Mouse (Mus musculus): ENCODE results near the gene Soat2. TPM values are rescaled to one million over a fixed set of nuclear protein-coding genes. Genes with fewer than 3 reads are reported as not detected.

The Soat2 gene
- polyA plus RNA-seq (2016; fragmentation: Nextera tagmentation; extraction: Ambion mirVana) = 0.13 and 0.17 TPM in 2 replicates

DNA sequence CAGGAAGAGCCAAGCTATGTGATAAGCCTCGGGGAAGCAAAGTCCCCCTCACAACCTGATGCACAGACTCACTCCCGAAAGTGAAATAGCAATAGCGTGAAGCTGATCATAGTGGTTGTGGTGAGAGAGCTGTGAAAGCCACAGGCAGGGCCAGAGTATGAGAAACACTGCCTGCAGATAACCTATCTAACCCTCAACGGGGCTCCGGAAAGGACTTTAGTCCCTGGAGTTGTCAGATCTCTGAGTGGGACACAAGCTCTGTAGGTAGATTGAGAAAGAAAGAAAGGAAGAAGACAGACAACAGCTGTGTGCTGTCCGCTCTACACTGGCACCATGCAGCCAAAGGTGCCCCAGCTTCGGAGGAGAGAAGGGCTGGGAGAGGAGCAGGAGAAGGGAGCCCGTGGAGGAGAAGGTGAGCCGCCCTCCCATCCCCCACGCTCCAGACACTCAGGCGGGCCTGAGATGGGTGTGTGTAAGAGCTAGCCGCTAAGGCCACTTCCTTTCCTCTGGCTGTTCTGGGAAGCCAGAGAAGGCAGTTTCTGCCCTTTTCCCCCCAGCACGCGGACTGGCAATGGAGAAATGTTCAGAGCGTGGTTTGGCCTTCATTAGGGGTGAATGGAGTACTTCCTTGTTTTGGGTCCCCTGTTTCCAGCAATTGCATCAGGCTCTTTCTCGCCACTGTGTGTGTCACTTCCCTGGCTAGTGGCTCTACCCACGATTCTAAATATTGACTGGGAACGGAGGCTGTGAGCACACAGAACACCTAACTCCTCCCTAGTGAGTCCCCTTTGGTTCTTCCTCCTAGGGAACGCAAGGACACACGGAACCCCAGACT is at the start of gene Soat2:
Gene Soat2 (plus strand): TSS at position 226 of the 835 bp plus-strand sequence.
- no peaks in the 10 kb centered on the region for H3K9me3 ChIP-seq
- H3K27ac ChIP-seq = no peak within 1 kb of the TSS
- ATAC-seq (ENCODE audit: insufficient number of reproducible peaks, insufficient read depth, low FRiP score, low TSS enrichment) = no peak
- peaks cover 8% of the 10 kb centered on the region for H3K27me3 ChIP-seq
- no peak within 1 kb of the TSS for H3K4me2 ChIP-seq (replicated peaks)
- peaks cover 14% of the 10 kb centered on the region; the same call in 1 of the 2 replicates for H3K4me1 ChIP-seq
- H3K4me3 ChIP-seq = no peak within 1 kb of the TSS
- no peaks in the 10 kb centered on the region for H3K36me3 ChIP-seq
- H3K9ac ChIP-seq = no peak within 1 kb of the TSS
- WGBS = 44% methylated on average over 20 of the region's 20 CpGs

DNA sequence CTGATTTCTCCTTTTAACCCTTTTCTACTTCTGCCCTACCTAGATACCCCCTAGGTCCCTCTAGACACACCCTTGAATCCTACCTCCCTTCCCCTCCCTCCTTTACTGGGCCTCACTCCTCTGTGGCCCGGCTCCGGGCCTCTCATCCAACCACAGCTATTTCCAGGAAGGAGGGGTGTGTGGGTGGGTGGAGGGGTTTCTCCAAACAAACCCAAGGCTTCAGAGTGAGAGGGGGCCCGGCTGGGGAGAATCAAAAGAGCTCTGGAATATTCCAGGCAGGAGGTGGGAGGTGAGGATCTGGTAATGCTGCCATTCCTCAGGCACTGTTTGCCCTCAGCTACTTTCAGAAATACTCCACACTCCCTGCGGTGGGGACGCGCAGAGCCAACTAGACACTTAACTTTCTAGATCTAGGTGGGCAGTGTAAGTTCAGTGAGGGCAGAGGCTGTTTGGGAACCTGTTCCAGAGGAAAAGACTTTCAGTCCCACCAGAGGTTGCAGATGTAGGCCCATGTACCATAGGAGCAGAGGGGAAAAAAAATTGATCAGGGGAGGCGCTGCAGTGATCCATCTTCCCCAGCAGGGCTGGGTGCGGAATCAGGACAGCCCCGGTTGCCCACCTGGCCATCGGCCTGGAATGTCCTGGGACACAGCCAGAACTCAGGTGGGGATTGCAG is 49.2 kb upstream of the Soat2 start:
- no peaks in the 10 kb centered on the region for H3K9me3 ChIP-seq
- H3K36me3 ChIP-seq = peaks cover 24% of the 10 kb centered on the region
- H3K4me2 ChIP-seq (replicated peaks) = peak overlapping the region; percentile 81
- peak; percentile 57 for ATAC-seq (ENCODE audit: insufficient number of reproducible peaks, insufficient read depth, low FRiP score, low TSS enrichment)
- peak overlapping the region; percentile 57 for H3K4me3 ChIP-seq
- WGBS = 15% methylated on average over 10 of the region's 10 CpGs
- H3K27me3 ChIP-seq = peaks cover 12% of the 10 kb centered on the region; the same call in 1 of the 2 replicates
- H3K4me1 ChIP-seq = peaks cover 84% of the 10 kb centered on the region
- peak overlapping the region; percentile 75 for H3K9ac ChIP-seq
- H3K27ac ChIP-seq = peak overlapping the region; percentile 96

DNA sequence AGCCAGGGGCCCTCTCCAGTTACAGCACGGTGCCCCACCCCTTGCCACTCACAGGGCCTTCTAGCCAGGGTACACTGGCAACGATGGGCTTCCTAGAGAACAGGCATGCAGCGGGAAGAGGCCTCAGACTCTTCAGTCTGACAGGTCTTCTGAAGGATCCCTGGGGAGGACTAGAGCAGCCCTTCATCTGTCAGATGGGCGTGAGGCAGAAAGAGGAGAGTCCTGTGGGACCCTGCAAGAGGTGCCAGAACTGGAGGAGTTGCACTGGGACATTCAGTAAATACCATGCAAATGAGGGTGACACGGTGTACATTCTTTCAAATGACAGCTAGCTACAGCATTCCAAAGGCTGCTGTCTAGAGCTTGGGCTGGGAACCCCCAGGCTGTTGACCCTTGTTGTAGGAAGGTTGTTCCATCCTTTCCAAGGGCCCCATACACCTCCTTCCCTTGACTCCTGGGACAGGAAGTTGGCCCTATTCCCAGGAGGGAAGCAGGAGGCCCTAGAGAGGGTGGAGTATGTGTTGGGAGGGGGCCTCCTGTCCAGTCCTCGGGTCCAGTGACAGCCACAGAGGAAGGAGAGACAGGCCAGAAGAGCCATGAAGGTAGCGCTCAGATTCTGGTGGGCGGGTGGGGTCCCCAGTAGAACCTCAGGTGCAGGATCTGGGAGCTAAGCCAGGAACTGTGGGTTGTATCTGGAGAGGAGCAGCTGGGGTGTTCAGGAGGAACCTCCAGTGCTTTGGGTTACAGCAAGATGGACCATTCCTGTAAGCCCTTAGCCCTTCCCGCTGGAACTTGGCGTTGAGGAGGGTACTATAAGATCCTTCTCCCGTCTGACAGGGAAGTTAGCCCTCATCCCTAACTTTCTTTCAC is 48.4 kb upstream of the Soat2 start:
- peak overlapping the region; percentile 96 for H3K27ac ChIP-seq
- peaks cover 15% of the 10 kb centered on the region; the same call in 1 of the 2 replicates for H3K27me3 ChIP-seq
- no peaks in the 10 kb centered on the region for H3K9me3 ChIP-seq
- H3K4me2 ChIP-seq (replicated peaks) = peak overlapping the region; percentile 81
- peaks cover 18% of the 10 kb centered on the region; the same call in 1 of the 2 replicates for H3K36me3 ChIP-seq
- 25% methylated on average over 11 of the region's 11 CpGs for WGBS
- peak overlapping the region; percentile 61; the same call in 1 of the 2 replicates for H3K9ac ChIP-seq
- H3K4me1 ChIP-seq = peaks cover 90% of the 10 kb centered on the region
- ATAC-seq (ENCODE audit: insufficient number of reproducible peaks, insufficient read depth, low FRiP score, low TSS enrichment) = no peak
- H3K4me3 ChIP-seq = peak overlapping the region; percentile 41

DNA sequence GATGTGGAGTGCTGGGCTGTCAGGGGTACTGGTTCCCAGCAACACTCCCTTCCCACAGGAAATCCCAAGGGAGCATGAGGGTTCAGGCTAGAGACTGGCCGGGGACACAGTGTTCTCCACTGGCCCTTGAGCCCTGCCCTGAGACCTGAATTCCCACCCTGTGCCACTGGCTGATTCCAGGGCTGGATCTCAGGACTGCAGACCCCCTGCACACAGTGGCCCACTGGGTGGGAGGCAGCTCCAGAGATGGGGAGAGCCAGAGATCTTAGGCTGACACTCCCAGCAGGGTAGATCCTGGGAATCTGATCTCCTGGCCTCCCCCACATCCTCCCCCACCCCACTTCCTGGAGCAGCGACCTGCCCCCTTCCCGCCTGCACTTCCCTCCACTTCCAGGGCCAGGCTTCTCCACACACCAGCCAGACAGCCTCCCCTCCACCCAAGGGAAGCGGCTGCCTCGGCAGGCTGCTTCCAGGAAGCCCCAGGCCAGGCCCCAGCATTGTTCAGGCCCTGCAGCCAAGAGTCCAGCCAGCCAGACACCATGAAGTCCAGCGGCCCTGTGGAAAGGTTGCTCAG is 47.7 kb upstream of the Soat2 start:
- Histone ChIP-seq H3K27ac (peak overlapping the region; percentile 96), H3K4me3 (peak overlapping the region; percentile 41), H3K9ac (peak overlapping the region; percentile 61), H3K4me2 (replicated peaks) (peak overlapping the region; percentile 81), H3K36me3 (0 out of 2 replicates have a peak, but pooled peaks cover 14% of the 10 kb centered on the region), H3K9me3 (no peaks in the 10 kb centered on the region), H3K27me3 (peaks cover 15% of the 10 kb centered on the region; the same call in 1 of the 2 replicates), H3K4me1 (peaks cover 88% of the 10 kb centered on the region)
- no peak for ATAC-seq (ENCODE audit: insufficient number of reproducible peaks, insufficient read depth, low FRiP score, low TSS enrichment)
- 4% methylated on average over 6 of the region's 6 CpGs for WGBS

DNA sequence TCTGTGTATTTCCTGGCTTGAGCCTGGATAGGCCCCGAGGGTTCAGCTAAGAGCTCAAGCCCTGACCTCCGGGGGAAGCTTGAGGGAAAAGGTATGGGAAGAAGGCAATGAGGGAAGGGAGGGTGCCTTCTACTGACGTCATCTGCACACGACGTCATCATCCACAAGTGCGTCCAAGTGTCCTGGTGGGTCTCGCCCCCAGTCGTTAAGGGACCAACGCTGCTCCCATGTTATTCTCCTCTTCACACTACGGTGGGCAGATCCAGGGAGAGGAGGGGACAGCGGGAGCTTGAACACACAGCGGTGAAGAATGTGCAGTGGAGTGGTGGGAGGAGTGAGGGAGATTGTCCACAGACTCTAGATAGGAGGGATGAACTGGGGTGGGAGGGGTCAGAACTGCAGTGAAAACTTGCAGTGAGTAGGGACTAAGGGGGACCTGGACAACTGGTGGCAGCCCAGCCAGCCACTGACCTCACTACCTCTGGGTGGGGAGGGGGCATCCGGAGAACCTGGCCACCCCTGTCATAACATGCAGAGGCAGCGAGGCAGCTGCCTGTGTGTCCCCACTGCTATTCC is 46.9 kb upstream of the Soat2 start:
- Histone ChIP-seq H3K4me2 (replicated peaks) (peak overlapping the region; percentile 81), H3K27ac (peak overlapping the region; percentile 96), H3K4me3 (peak overlapping the region; percentile 41), H3K4me1 (peaks cover 80% of the 10 kb centered on the region), H3K9ac (peak overlapping the region; percentile 61), H3K36me3 (peaks cover 14% of the 10 kb centered on the region; the same call in 1 of the 2 replicates), H3K9me3 (no peaks in the 10 kb centered on the region), H3K27me3 (peaks cover 15% of the 10 kb centered on the region; the same call in 1 of the 2 replicates)
- 7% methylated on average over 14 of the region's 14 CpGs for WGBS
- ATAC-seq (ENCODE audit: insufficient number of reproducible peaks, insufficient read depth, low FRiP score, low TSS enrichment) = no peak

DNA sequence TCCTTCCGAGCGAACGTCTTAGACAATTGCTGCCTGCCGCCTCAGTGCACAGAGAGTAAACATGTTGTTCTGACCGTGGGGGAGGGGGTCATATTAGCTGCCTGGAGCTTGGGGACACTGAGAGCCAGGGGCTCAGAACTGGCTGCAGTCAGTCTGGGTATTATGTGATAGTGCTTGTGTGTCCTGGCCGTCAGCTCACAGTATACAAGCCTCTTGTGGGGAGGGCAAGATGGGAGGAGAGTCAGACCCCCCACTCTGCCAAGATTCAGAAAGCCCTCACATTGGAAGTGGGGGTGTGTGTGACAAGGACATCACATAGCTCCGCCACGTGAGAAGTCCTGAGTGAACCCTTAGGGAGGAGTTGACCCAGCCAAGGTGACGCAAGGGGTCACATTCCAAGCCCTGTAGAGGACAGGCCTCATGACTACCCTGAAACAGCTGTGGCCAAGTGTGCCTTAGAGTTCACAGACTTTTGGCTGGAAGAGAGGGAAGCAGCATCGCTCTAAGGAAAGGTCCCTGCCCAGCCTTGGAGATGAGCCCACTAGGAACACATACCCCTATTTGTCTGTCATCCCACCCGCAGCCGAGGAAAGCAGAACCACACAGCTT is 46.3 kb upstream of the Soat2 start:
- H3K36me3 ChIP-seq = peaks cover 18% of the 10 kb centered on the region; the same call in 1 of the 2 replicates
- H3K9me3 ChIP-seq = no peaks in the 10 kb centered on the region
- WGBS = 12% methylated on average over 12 of the region's 12 CpGs
- H3K27me3 ChIP-seq = peaks cover 15% of the 10 kb centered on the region; the same call in 1 of the 2 replicates
- peak overlapping the region; percentile 96 for H3K27ac ChIP-seq
- peaks cover 74% of the 10 kb centered on the region for H3K4me1 ChIP-seq
- H3K4me3 ChIP-seq = peak overlapping the region; percentile 41
- H3K9ac ChIP-seq = peak overlapping the region; percentile 61; the same call in 1 of the 2 replicates
- no peak for ATAC-seq (ENCODE audit: insufficient number of reproducible peaks, insufficient read depth, low FRiP score, low TSS enrichment)
- peak overlapping the region; percentile 81 for H3K4me2 ChIP-seq (replicated peaks)

DNA sequence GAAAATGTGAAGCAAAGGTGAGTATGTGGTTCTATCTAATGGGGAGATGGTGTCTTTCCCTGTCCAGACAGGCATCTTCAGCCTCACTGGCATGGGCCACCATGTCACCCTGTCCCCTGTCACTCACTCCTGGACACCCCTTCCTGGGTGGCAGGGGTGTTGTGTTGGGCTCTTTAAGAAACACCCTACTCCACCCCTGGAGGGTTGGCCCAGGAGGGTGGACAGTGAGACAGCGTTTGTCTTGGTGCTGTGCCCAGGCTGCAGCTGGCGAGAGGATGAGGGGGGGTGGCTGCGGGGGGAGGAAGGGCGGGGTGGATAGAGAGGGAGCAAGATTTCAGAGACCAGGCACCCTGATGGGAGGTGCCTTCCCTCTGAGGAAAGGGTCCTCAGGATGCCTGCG is 45.0 kb upstream of the Soat2 start:
- Histone ChIP-seq H3K4me2 (replicated peaks) (peak overlapping the region; percentile 24; the same call in 1 of the 2 replicates), H3K9ac (no peak overlapping the region), H3K4me1 (peaks cover 67% of the 10 kb centered on the region), H3K4me3 (no peak overlapping the region), H3K27ac (peak overlapping the region; percentile 51), H3K9me3 (no peaks in the 10 kb centered on the region), H3K27me3 (peaks cover 15% of the 10 kb centered on the region; the same call in 1 of the 2 replicates), H3K36me3 (peaks cover 31% of the 10 kb centered on the region)
- no peak for ATAC-seq (ENCODE audit: insufficient number of reproducible peaks, insufficient read depth, low FRiP score, low TSS enrichment)
- 60% methylated on average over 5 of the region's 5 CpGs for WGBS

DNA sequence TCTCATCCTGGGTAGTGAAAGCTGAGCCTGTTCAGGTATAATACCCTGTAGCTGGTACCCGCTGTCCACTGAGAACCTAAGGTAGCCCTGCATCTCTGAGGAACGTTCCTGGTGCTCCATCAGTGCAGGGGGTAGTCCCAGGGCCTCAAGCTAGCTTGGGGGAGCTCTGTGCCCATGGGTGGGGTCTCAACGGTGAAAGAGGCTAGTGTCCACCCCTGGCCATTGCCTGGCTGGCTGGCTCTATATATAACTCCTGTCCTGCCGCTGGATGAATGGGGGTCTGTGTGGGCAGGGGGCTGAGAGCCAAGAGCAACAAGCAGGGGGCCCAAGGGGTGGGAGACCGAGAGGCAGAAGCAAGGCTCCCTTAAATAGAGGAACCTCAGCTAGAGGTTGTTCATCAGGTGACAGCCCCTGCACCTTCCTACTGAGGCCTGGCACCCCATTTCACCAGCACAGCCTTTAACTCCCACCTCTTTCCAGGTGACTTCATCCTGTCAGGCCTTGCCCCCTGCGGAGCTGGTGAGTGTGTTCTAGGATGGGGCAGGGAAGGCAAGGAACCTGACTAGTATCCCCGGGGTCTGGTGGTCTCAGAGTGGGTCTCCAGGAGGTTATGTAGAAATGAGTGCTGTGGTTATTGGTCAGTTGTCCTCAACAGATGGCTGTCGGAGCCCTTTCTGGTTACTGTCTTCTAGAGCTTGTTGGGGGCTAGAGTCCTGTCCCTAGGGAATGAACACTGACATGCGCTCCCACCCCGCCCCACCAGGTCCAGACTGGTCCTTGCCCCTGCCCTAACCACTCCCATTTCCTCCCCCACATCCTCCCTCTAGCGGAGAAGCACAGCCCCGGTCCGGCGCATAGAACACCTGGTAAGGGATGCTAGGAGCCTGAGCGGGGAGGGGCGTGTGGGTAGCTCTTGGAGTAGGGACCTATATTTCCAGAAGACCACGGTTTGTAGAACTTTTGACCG is 44.3 kb upstream of the Soat2 start:
- Histone ChIP-seq H3K4me2 (replicated peaks) (peak overlapping the region; percentile 48), H3K9ac (no peak overlapping the region; the same call in 1 of the 2 replicates), H3K27ac (peak overlapping the region; percentile 51), H3K36me3 (peaks cover 38% of the 10 kb centered on the region), H3K4me3 (no peak overlapping the region), H3K9me3 (no peaks in the 10 kb centered on the region), H3K27me3 (peaks cover 15% of the 10 kb centered on the region; the same call in 1 of the 2 replicates), H3K4me1 (peaks cover 62% of the 10 kb centered on the region)
- ATAC-seq (ENCODE audit: insufficient number of reproducible peaks, insufficient read depth, low FRiP score, low TSS enrichment) = no peak
- WGBS = 28% methylated on average over 18 of the region's 18 CpGs

DNA sequence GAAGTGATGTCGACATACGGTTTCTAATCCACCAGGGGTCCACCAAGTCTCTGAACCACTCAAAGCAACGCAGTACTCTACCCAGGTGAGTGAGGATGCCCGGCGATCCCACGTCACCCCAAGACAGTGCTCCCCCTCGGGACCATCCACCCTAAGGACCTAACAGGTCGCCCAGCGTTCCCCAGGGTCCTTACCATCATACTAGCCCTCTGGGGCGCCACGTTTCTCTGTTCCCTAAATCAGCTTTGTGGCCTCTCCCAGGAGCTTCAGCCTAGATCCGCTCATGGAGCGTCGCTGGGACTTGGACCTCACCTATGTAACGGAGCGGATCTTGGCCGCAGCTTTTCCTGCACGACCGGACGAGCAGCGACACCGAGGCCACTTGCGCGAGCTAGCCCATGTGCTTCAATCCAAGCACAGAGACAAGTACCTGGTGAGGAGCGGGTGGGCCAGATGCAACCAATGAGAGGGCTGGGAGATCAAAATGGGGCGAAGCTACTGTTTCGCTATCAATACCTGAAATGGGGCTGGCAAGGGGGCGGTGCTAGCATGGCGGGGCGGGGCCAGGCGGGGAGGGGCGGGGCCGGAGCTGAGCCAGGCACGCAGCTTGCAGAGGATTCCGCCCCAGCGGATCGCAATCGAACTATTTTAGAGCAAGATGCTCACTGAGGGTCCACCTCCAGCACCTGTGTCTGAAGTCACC is 43.4 kb upstream of the Soat2 start:
- Histone ChIP-seq H3K27ac (no peak overlapping the region), H3K4me3 (peak overlapping the region; percentile 13), H3K36me3 (peaks cover 46% of the 10 kb centered on the region), H3K9ac (no peak overlapping the region; the same call in 1 of the 2 replicates), H3K27me3 (peaks cover 15% of the 10 kb centered on the region; the same call in 1 of the 2 replicates), H3K4me1 (peaks cover 54% of the 10 kb centered on the region), H3K9me3 (no peaks in the 10 kb centered on the region), H3K4me2 (replicated peaks) (peak overlapping the region; percentile 48)
- WGBS = 13% methylated on average over 37 of the region's 38 CpGs
- no peak for ATAC-seq (ENCODE audit: insufficient number of reproducible peaks, insufficient read depth, low FRiP score, low TSS enrichment)
